Mouse (Mus musculus) cortical plate, adult 2 months (tissue): Measurements from ENCODE around the gene Mtch2.

Experiments used
- CTCF ChIP-seq: fragments of 200-500 bp; IDR thresholded peaks from 2 replicates; pipeline ENCODE4 v1.5.1; 2011; ENCODE audit warnings: mild to moderate bottlenecking, control low read depth, low read length; ENCODE audit not compliant: insufficient read depth; ENCODE audit errors: extremely low read depth
- POLR2A ChIP-seq: fragments of 200-500 bp; IDR thresholded peaks from 2 replicates; pipeline ENCODE4 v1.6.1; 2011; ENCODE audit warnings: mild to moderate bottlenecking, low read length, control low read depth; ENCODE audit not compliant: insufficient read depth; ENCODE audit errors: extremely low read depth

DNA sequence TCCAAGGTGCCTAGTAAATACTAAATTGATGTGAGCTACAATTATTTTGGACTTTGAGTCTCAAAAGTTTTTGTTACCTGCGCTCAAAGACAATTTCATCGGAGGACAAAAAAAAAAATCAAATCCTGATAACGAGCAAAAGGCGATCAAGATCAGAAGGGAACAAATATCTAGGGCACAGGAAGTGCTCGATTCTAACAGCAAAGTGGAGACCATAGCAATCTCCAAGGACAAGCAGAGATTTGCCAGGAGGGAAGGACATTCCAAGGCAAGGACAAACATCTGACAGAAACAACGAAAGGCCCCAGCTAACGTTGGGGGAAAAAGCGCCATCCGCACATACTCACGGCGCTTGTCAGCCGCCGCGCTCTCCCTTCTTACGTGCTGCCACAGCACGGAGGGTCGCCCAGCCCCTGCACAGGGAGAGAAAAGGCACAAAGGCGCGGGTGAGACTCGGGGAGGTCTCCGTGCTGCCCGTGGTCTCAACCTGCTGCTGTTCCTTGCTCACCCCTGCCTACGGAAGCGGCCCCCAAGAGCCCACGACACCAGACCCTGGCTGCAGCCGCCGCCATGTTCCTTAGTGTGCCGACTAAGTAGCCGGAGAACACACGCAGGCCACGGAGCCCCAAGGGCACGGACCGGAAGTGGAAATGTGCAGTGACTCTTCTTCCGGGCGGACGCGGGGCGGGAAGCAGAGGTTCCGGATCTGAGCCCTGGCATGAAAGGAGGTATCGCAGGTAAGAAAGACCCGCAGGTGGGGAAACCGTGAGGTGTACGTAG lies 57.3 kb downstream of the Mtch2 start, which contains the start of the genes Kbtbd4 and Ndufs3:
- peak; percentile 92; the same call in 1 of the 2 replicates for TF ChIP-seq POLR2A
- no peak for TF ChIP-seq CTCF
